Mouse (Mus musculus) liver, postnatal 0 days (tissue): ENCODE measurements around the gene Gm21970.

ENCODE experiments used
- CTCF ChIP-seq: sonication (generic); IDR thresholded peaks from 2 replicates; pipeline ENCODE4 v1.5.1; 2016; ENCODE audit warnings: antibody characterized with exemption, low read depth
- EP300 ChIP-seq: IDR thresholded peaks from 2 replicates; pipeline ENCODE4 v1.6.1; 2016; ENCODE audit warnings: antibody characterized with exemption, low read depth, mild to moderate bottlenecking

DNA sequence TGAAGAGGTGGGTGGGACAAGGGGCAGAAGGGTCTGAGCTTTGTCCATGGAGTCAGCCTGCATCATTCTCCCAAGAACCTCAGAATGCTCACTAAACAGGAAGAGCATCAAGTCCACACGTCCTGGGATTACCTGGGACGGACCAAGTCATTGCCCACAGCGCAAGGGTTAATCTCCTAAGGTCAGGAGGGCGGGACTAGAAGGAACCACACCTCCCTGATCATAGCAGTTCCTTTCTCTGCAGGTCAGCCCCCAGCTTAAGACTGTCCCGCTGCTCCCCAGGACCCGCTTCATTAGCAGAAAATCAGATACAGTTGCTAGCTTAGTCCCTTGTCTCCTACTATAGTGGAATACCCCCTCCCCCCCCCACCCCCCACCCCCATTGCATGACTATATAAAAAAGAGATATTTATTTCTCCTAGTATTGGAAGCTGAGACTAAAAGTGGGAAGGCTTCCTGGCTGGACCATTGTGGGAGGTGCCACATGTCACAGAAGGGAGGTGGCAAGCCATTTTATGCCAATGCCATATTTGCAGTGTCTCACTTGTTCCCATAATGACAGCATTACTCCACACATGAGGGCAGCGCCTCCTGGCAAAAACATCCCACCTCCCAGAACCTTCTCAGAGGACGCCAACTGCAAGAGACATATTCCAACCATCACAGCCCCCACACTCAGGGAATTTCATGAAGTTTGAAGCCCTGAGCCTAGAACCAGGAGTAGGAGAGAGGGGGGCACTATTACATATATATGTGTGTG is 4.3 kb downstream of the Gm21970 start:
- TF ChIP-seq EP300 (no peak), CTCF (no peak)
